Mouse (Mus musculus): Measurements from ENCODE around the gene Ptprn2.

GRCm38 (mm10) chr12:116601921-116602320, 116.4 kb downstream of the Ptprn2 start:
- TF ChIP-seq CTCF (IDR thresholded peaks at IDR 0.05; ENCODE audit: low read depth, low read length) (no peak), GATA1 (IDR thresholded peaks at IDR 0.05; ENCODE audit: borderline replicate concordance, low read length) (no peak), POLR2AphosphoS5 (IDR thresholded peaks at IDR 0.05; ENCODE audit: insufficient replicate concordance, low read depth, low read length) (no peak), GATA2 (IDR thresholded peaks at IDR 0.05; ENCODE audit: borderline replicate concordance, low read depth, low read length) (no peak), TAL1 (conservative IDR thresholded peaks at IDR 0.05; ENCODE audit: low read depth, low read length) (no peak)
